Mouse (Mus musculus) frontal cortex, postnatal 10 days (tissue): Measurements from ENCODE around the gene Hjurp.

ENCODE experiments used
- DNase-seq, 2 experiments: peaks; one replicate each; pipeline ENCODE4 v3.0.0; 2022; ENCODE audit warnings: low spot score in 2 of 2, mixed read lengths in 1 of 2

Hjurp gene

DNA sequence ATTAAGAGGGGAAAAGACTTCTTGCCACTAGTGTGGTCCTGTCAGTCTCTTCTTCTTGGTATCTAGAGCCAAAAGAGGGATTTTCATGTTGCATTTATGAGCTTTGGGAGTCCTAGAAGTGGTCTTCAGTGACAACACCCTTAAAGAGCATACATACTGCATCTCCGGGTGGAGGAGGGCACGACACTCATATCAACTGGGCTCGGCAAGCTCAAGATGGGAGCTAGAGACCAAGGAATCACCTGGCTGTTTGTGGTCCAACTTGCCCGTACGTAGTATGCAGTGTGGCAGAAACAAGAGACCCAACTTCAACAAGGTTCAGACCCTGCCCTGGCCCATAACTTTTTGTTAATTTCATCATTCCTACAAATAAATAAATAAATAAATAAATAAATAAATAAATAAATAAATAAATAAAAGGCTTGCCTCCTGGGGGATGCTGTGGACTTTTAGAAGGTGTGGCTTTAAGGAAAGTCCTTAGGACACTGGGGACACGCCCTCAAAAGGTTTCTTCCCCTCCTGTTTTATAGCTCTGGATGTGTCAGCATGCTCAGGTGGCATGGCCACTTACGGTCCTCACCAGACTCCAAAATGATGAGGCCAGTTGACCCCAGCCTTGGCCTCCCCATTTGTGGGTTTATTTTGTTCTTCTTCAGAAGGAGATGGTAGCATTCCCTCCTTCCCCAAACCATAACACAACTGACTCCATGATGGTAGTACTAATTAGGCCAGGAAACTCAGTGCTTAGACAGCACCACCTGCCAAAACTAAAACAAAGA lies 20.2 kb upstream of the Hjurp start:
- no peak for DNase-seq

DNA sequence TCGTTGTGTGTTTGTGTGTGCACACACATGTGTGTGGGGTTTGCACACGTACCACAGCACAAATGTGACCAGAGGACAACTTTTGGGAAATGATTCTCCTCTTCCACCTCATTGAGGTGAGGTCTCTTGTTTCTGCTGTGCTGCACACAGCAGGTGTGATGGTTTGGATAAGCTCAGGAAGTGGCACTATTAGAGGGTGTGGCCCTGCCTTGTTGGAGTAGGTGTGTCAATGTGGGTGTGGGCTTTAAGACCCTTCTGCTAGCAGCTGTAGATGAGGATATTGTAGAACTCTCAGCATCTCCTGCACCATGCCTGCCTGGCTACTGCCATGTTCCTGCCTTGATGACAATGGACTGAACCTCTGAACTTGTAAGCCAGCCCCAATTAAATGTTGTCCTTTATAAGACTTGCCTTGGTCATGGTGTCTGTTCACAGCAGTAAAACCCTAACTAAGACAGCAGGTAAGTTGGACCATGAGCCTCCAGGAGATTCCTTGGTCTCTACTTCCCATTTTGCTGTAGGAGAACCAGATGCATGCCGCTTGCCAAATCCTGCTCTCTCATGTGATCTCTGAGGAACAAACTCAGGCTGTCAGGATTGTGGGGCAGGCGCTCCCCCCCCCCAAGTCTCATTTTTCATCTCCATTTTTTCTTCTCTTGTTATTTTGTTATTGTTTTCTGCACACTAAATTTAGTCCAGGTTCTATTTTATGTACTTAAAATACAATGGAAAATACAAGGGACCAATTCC lies 18.9 kb upstream of the Hjurp start:
- DNase-seq, result no peak

DNA sequence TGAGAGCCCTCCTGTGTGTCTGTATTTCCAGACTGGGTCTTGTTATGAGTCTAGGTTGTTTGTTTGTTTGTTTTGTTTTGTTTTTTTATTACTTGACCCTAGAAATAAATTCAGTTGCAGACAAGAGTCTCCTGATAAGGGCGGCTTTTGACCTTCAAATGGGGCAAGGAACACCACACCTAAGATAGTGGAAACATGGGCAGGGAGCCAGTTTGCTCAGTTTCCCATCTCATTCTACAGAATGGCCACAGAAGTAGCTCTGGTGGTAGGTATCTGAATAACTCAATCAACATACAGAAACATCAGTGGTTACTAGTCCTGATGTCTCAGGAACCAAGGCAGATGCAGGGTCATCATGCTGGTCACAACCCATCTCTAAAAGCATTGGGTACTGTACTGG lies 17.2 kb upstream of the Hjurp start:
- no peak for DNase-seq

DNA sequence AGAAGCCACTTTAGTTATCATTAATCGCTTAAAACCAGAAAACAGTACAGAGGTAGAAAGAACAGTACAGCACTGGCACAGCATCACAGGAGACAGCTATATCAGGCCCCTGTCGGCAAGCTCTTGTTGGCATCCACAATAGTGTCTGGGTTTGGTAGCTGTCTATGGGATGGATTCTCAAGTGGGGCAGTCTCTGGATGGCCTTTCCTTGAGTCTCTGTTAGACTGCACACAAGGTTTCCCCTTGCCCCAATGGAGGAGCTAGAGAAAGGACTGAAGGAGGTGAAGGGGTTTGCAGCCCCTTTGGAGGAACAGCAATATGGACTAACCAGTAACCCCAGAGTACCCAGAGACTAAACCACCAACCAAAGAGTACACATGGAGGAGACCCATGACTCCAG lies 14.6 kb upstream of the Hjurp start:
- no peak for DNase-seq

DNA sequence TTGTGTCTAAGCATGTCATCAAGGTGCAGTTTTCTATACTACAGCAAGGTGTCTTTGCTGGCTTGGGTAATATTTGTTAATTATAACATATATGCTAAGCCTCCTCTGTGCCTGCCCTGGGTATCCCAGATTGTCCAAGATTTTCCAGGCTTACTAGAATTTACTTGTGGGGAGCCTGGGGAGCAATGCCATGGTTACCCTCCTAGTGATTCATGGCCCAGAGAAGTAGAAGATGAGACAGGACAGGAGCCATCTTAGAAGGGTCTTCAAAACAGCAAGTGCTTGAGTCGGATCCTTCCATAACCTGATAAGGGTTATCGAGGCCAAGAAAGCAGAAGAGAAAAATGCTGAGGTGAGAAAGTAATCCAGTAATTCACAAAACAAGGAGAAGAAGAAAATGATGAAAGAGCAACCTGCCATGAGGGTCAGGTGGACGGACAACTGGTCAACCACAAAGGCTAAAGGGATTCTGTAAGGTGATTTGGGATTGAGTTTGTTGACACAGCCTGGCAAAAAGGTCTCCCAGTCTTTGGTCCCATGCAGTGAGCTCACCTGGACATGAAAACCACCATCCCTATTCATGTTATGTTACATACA lies 14.1 kb upstream of the Hjurp start:
- no peak for DNase-seq

DNA sequence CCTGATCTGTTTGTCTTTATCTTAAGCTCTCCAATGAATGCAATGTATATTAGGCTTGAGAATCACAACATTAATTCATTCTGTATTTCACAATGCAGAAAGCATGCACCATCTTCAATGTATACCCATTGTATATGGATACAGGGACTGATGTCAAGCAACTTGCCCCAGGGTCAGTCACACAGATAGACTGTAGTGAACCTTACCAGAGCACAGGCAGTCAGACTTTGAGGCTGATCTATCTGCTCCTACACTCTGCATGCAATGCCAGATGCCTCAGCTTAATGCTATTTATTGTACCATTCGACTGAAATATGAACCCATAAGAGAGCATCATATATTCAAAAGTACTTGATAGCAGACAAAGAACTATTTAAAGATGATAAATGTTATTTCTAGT lies 13.1 kb upstream of the Hjurp start:
- no peak for DNase-seq

DNA sequence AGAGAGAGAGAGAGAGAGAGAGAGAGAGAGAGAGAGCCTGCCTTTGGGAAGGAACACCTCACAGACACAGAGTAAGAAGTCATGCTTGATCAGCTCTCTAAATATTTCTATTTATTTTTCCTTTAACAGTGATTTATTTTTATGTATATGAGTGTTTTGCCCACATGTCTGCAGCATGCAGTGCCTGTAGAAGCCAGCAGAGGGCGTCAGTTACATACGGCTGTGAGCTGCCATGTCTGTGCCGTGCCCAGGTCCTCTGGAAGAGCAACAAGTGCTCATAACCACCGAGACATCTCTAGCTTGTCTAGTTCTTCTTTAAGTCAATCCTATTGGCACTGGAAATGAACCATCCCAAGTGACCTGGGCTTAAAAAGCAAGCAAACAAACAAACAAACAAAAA lies 12.5 kb upstream of the Hjurp start:
- DNase-seq, result no peak

DNA sequence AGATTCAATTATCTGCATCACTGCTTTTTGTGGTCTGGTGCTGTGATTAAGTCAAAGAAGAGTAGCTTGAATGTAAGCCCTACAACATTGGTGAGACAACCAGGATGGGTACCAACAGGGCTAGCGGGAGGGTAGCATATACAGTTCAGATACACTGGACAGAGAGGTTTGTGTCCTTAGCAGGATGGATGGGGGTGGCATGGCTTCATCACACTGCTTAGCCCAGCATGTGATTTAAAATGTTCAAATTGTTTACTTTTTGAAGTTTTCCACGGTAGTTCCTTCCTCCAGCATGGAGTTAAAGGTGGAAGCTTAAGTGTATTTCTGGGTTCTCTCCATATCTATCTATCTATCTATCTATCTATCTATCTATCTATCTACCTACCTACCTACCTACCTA lies 11.7 kb upstream of the Hjurp start:
- DNase-seq, result no peak

DNA sequence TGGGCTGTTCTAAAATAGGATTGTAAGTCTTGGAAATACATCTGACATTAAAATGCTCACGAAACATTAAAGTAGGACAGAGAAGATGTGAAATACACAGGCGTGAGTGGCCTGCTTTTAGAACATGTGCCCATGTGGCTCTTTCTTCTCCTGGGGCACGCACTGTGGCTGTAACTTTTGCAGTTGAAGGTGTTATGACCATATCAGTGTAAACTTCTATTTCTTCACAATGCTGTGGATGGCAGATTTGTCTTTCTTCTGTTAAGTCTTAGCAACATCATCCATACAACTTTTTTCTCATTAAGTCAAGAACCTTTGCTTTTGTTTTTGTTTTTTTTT lies 11.3 kb upstream of the Hjurp start:
- DNase-seq, result no peak

DNA sequence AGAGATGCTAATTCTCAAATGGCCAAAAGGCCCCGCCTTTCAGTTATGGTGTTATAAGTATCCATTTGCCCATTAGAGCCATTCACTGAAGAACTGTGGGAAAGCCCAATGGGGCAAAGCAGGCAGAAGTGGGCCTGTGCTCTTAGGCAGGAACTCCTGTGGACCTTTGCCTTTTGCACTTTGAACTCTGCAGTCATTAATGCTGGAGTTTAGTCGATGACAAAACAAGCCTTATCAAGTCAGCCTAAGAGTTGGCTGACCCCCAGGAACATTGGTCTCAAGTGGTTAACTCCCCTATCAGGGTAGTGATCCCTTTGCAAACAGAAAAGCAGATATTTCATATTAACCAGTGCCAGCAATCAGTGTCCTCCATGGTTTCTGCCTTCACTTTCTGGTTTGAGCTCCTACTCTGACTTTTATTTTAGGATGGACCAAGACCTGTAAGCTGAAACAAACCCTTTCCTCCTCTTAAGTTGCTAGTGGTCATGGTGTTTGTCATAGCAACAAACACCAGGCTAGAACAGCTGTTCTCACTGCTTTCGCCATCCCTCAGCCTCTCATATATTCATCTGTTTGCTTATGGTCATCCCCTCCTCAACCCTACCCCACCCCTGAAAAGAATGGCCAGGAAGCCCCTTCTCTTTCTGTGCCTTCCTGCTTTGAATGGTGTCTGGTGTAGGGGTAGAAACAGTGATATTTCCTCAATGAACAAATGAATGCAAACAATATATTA lies 10.8 kb upstream of the Hjurp start:
- DNase-seq, result no peak

DNA sequence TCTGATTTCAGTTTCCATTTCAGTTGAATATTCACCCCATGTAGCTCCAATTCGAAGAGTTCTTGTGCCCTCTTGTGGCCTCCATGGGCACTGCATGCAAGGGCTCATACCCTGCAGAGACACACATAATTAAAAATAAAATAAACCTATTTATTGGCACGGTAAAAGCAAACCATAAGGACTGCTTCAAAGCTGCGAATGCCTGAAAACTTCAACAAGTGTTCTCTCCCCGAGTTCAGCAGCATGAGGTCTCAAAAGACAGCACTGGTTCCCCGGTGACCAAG lies 10.2 kb upstream of the Hjurp start:
- DNase-seq, result no peak

DNA sequence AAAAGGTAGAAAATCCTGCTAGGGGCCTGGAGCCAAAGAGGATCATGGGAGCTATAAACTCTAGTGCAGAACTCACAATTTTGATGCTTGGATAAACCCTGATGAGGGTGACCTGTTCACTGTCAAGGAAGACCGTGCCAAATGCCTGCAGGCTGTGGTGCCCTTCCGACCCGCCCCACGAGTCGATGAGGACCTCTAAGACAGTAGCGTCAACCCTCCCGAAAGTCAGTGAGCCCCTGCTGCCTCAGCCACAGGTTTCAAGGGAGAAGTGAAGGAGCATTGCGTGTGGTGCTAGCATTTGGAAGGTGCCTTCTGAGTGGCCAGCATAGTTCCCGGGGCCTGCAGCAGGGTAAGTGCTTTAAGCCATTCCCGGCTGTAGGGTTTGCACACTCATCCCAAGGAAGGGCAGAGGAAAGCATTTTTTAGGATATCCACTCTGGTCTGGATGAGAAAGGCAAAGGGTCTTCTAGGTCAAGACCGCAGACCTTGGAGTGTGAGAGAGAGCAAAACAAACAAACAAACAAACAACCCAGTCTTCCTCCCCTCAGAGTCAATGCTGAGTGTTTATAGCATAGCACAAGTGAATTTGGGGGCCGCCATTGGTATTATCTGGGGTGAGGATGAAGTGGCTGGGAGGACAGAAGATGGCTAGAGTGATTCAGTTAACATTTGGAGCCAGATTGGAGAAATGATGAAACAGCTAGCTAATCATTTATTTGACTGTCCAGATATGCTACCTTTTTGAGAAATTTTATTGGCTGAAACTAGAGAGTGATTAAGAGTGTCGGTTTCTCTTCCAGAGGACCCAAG lies 9.7 kb upstream of the Hjurp start:
- no peak for DNase-seq

DNA sequence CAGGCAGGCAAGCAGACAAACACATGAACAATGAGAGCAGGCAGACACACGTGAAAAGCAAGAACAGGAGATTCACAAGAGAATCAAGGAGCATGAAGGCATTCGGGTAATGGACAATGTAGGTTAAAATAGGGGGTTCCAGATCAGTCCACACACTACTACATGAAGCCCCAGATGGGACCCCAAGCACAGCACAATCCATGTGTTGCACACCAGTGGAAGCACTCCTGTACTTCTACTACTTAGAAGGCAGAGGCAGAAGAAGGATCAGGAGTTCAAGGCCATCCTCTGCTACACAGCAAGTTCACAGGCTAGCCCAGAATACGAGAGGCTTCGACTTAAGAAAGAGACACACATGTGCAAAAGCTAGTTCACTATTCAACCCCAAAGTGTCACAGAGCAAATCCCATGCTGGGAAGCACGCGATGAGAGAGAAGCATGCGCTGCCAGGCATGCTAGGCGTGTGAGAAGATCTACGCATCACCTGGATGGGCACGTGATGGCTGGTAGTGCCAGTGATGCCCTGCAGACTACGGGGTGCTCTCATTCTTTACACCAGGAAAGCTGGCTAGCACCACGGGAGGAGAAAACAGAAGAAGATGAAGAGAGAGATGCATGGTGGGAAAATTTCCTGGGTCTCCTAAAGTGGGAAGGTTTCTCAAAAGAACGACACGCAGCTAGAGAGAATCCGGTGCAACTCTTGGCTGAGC lies 8.9 kb upstream of the Hjurp start:
- DNase-seq, result no peak

DNA sequence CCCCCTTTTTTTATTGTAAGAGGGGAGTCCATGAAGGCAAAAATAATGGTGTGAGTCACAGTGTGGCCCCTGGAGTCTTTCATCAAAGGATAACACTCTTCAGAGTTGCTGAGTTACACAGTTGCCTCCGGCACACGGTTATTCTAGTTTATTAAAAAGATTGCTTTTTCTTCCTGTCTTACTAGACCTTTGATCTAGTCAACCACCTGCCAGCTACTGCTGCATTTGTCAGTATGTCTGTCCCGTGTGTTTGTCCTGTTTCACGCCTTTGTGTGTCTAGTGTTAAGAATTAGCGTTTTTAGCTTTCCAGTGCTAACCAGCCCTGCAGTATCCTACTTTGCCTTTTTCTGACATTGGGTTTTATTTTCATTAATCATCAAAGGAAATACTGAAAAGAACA lies 8.2 kb upstream of the Hjurp start:
- DNase-seq, result no peak

DNA sequence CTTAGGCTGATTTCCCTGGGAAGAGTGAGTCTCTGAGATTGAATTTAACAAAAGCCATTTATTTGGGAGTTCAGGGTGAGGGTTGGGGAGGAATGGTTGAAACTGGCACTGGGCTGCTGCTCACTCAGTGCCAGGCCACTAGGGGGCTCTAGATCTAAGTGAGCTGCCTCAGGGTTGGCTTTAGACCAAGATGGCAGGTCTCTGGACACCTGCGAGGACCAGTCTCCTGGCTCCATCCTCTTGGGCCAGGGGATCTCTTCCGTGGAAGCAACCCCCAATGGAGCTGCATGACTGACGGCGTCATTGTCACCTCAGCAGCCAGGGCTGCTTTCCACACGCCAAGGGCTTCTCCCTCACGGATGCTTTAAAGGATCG lies 7.5 kb upstream of the Hjurp start:
- no peak for DNase-seq

DNA sequence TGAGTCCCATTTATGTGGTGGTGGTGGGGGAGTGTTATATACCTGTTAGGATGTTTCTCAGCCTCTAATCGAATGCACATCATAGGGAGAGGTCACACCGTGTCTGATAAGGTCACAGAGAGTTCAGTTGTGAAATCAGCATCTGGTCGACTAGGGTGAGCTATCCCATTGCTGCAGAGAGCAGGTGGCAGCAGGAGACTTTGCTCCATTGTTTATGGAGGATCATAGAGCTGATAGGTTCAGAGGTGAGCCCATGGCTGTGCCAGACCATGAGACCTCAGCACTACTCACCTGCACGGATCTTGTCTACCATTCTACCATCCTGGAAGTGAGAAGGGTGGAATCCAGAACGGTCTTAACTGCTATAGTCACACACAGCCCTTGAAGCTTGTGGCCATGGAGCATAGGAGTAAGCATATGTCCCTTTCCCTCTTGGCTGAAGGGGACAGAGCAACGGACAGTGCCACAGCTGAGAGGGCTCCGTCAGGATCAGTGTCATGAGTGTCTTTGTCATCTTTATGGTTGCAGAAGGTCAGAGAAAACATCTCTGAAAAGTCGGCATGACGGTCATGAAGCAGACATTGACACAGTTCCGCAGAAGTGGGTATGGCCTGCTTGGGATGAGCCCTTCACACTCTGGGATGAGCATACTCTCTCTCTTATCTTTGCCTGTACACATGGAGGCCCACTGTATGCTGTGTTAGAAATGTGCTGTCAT lies 7.0 kb upstream of the Hjurp start:
- no peak for DNase-seq

DNA sequence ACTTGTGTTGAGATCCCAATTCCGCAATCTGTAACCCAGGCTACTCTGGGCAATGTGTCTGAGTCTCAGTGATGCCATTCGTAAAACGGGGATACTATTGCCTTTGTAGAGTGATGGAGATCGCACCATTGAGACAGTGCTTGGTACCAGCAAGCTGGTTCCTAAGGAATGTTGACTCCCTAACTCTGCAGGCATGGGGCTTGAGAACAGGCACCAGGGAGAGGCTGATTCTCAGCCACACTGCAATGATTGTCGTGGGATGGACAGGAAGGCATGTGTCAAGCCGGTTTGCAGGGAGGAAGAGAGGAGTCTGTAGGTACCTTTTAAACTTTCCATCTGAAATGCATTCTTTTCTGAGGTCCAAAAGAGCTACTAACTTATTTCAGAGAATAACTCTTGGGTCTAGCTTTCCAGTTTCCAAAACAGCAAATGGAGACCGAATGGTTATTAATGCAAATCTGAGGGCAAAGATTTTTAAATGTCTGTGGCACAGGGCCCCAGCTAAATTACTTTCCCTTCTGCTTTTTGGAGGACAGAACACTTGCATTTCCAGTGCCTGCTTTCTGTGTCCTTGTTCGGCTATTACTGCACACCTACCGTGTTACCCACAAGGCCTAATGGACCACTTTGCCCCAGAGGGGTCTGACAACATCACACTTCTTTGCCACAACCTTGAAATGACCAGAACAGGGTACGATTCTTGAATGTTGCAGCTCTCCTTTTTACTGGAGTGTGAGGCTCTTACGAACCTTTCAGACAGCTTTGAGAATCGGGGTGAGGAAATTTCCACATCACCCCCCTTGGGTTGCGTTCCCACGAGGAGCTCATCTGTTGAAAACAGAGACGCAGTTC lies 6.2 kb upstream of the Hjurp start:
- DNase-seq, result no peak

DNA sequence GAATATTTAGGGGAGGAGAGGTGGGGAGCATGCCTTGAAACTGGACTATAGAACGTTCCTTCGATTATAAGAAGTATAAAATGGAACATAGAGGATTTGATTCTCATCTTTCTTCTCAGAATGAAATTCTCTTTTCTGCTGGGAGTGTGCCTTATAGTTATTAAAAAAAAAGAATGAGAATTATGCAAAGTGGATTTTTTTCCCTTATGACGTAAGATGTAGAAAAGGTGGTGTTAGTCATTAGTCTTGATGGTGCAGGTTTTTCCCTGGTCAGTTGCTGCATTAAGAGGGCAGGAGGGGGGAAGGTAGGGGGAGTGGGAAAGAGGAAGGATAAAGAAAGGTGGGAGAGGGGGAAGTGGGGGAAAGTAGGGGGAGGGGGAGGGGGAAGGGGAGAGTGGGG lies 4.9 kb upstream of the Hjurp start:
- no peak for DNase-seq

DNA sequence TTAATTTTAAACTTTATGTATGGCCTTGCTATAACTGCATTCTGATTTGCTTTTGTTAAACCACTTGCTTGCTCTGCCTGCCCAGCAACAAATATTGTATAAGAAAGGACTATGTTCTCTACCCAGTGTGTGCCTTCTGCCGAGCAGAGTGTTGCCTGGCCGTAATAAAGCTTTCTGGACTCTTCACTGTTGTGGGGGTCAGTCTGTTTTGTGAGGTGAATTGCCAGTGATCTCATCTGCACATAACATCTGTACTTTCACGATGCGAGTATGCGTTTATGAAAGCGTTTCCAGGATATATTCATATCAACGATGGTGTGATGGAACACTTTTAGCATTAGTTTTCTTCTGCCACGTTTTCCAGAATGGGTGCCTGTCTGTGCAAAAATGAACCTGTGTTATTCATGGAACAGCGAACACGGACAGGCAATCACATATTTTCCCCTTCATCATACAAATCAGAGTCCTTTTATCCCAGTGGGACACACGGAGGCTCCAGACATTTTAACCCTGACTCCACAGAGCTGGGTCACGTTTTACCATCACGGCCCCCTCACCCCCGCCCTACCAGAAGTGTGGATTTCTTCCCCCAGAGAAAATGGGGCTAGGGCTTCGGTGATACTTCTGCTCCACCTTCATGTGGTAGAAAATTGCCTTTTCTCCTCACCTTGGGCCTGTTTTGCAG lies 2.7 kb upstream of the Hjurp start:
- DNase-seq, result no peak
